Mouse (Mus musculus) T-helper 17 cell (primary cell): ENCODE results near the gene Pramef6.
"Not testable (repeated sequence)": the region's sequence is repeated elsewhere in the genome, so short reads cannot be mapped to it uniquely, and the experiment has no call there.

Experiments used
- in situ Hi-C, 2 experiments: fragments of 300-600 bp; cut with MboI, MseI; formaldehyde crosslinking; loops; 1 replicate in 1 of 2; 2 replicates in 1 of 2; pipeline ENCODE4 v1.15.1; 2025; ENCODE audit warnings: high pct_unique_total_duplicates in 2 of 2

Gene Pramef6

GRCm38 (mm10) chr4:143900280-143900679, at the start of gene Pramef6:
Gene Pramef6 (minus strand): TSS chr4:143900380.
- in situ Hi-C loops: not testable (repeated sequence)

DNA sequence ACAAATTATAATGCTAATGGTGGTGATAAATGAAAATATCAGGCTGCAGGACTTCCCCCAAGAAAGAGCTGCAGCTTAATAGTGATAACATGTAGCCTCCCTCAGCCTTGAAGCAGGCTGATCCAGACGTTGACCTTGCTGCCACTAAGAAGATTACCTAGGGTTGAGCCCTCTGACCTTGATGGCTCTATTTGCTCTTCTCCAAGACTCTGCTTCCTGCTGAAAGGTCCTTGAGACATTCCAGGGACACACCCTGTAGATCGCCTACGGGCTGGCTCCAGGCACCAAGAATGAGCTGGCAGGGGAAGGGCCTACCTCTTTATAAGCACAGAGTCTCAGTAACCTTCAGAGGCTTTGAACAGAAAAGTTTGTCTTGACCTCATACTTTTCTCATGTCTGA, 5.8 kb downstream of the Pramef6 start:
- in situ Hi-C loops: not testable (repeated sequence)

GRCm38 (mm10) chr4:143882371-143882770, 17.8 kb downstream of the Pramef6 start:
- in situ Hi-C loops: not testable (repeated sequence)

DNA sequence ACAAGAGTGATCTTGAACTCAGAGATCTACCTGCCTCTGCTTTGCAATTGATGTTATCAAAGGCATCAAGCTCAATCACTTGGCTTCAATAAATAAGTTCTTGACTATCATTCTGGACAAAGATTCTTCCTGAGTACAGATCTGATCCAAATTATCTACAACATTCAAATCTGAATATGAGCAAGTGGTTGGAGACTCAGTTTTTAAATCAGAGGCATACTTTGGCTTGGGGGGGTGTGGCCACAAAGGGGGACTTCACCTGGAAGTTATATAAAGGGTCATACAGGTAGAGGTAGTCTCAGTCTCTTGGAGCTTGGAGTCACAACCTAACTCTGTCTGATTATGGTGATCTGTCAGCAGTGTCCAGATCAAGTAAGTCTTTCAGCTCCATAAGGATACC, 54.0 kb downstream of the Pramef6 start, which contains the start of gene Gm13103:
Gene Gm13103, plus strand, starts transcription at position 301 of the 400 bp plus-strand sequence.
- in situ Hi-C loops: loop anchor here in 1 of 2 experiments (5.0 kb wide), 1 partner anchor 189 kb away; the partner anchor contains the start of gene Gm13088
